Mouse (Mus musculus) 3T3-L1 (cell line): ENCODE data around the gene Bcar1.

Experiments
- DNase-seq: peaks from one replicate; pipeline ENCODE4 v3.0.0-alpha.2; 2015; ENCODE audit warnings: low read depth, low spot score

Gene Bcar1

GRCm38 (mm10) chr8:111743792-111744696 is at the start of gene Bcar1:
TSS of gene Bcar1 (minus strand) at chr8:111743809.
- DNase-seq = peak; percentile 63

- no peak for DNase-seq
Observed at GRCm38 (mm10) chr8:111789639-111790038, 46.0 kb upstream of the Bcar1 start.

- DNase-seq = no peak
Observed at GRCm38 (mm10) chr8:111789200-111789599, 45.6 kb upstream of the Bcar1 start.

GRCm38 (mm10) chr8:111788497-111788896 is 44.9 kb upstream of the Bcar1 start:
- DNase-seq = no peak

- no peak for DNase-seq
Observed at GRCm38 (mm10) chr8:111788085-111788484, 44.5 kb upstream of the Bcar1 start.

- no peak for DNase-seq
Observed at GRCm38 (mm10) chr8:111787683-111788082, 44.1 kb upstream of the Bcar1 start.

DNA sequence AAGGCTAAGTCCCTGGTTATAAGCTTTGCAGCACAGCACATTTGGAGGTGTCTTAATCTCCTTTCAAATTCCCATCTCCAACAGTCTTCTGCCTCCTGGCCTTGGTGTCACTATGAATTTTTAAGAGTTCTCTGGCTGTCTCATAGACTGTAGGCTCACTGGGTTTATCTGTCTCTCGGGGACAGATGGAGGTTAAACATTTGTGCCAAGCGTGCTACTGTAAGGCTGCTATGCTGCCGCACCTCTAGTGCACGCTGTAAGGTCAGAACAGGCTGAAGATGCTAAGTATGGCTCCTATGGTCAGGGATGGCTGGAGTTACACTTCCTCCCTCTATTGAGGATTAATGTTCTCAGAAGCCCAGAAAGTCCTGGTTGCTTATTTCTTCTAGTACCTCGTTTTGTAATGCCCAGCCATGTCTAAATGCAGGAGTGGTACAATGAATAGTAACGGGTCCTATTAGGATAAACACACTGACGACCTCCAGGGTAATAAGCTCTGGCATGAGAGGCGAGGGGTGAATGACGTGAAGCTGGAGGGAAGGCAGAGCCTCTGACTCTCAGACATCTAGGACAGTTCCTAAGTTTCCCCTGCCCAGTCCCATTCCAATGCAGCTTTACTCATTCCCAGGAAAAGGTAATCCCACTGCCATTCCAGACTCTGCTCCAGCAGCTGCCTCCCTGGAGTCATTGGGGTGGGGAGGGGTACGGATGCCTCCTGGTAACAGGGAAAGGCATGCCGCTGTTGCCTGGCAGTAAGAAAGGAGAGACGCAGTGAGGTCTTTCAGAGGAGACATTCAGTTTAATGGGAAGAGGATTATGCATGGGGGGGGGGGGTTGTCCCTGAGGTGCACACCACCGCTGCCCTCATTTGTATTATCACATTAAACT is 43.3 kb upstream of the Bcar1 start:
- no peak for DNase-seq

DNA sequence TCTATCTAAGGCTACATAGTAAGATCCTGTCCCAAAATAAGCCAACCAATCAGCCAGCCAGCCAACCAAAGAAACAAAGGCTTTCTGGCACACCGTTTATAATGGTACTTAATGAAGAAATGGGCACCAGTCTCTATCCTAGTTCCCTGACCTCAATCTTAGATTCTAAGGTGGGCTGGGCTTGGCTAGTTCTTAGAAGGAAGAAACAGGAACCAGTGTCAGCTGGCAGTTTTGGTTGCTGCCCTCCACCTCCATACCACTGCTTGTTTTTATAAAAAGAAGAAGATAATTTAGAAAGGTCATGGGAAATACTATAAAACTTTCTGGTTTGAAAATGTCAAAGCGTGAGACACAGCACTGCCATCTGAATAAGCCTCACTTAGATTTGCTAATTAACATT is 42.5 kb upstream of the Bcar1 start:
- DNase-seq = no peak

- no peak for DNase-seq
Observed at GRCm38 (mm10) chr8:111782671-111783394, 39.2 kb upstream of the Bcar1 start.

GRCm38 (mm10) chr8:111782161-111782560 is 38.6 kb upstream of the Bcar1 start:
- no peak for DNase-seq

- DNase-seq = no peak
Observed at GRCm38 (mm10) chr8:111780697-111781424, 37.3 kb upstream of the Bcar1 start.

DNA sequence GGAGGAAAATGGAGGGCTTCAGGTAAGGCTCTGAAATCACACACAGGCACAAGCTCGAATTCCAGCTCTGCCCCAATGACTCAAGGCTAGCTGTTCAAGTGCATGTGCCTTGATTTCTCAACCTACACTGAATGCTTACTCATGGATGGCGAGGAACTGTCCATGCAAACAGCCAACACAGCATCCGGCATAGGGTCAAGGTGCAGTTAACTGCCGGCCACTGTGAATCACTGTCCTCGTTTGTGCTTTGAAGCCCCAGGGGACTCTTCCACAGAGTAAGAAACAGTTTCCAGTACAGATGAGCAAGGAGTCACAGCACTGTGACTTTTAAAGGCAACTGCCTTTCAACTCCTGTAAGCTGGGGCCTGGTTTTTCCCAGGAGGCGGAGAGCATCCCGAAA is 36.1 kb upstream of the Bcar1 start:
- DNase-seq = peak; percentile 91

GRCm38 (mm10) chr8:111778801-111779200 is 35.2 kb upstream of the Bcar1 start:
- no peak for DNase-seq

- DNase-seq = no peak
Observed at GRCm38 (mm10) chr8:111776492-111776891, 32.9 kb upstream of the Bcar1 start.

GRCm38 (mm10) chr8:111775766-111776165 is 32.2 kb upstream of the Bcar1 start:
- no peak for DNase-seq

DNA sequence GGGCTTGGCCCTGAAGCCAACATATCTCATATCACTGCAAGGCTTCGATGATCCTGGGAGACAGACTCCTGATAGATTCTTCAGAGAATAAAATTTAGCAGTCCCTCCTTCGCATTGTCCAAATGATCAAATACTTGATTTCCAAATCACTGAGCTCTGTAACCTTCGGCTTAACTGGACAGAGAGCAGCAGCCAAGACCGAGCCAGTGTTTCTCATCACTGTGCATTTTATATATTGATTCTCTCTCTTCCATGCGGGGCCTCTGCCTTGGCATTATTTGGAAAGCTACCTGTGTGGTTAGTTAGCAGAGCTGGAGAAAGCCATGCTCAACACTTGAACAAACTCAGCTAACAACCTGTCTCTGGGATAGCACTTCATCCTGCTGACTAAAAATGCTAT is 29.9 kb upstream of the Bcar1 start:
- DNase-seq = no peak

DNA sequence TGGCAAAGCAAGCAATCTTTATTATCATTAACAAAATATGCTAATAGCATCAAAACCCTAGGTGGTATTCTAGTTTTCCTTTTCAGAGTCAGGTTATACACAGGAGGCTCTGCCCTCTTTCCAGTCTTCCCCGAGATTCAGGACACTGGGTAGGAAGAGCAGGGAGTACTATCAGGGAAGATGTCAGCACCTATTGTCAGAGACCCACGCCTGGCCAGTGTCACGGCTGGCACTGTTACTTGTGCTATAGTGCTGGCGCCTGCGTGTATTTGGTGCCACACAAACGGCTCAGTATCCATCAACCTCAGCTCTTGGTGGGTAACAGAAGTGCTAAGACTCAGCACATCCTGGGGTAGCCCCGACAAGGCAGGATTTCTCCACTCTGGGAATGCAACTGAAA is 29.4 kb upstream of the Bcar1 start:
- no peak for DNase-seq

DNA sequence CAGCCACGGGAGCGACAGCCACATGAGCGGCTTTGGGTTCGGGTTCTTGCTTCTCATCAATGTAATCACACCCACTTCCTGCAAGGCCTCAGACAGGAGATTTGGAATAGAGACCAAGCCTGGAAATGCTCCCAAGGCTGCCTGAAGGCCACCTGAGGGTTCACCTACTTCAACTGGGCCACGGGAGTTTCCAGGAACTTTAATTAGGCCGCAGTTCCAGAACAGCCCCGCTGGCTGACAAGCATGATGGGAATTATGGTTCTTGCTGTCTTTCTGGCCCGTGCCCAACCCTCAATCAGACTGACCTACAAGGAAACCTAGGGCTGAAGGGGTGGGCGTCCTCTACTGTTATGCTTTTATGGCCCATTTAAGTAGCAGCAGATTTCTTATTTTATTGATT is 28.5 kb upstream of the Bcar1 start:
- DNase-seq = no peak

GRCm38 (mm10) chr8:111771625-111772020 is 28.0 kb upstream of the Bcar1 start:
- no peak for DNase-seq

DNA sequence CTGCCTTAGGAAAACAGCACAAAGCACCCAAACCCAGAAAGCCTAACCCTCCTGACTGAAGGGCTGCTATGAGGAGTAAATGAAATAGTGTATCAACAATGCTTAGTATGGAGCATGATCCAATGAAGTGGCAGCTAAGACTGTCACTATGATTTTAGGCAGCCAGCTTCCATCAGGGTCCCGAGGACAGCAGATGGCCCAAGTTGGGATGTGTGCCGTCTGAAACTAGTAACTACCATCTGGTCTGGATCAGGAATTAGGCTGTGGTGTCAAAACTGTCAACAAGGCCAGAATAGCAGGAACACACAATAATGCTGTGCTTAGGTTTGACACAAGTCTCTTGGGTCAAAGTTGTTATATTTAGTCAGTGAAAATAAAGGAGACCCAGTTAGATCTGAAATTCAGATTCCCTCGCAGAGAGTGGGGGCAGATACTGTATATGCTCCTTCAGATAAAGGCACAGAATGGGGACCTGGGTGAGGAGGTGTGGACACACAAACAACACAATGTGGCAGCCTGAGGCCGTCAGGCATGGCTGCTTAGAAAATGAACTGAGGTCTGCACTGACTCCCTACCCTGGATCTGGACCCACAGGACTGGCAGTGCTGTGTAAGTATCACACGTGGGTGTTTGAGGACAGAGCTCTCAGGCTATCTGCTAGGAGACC is 27.5 kb upstream of the Bcar1 start:
- no peak for DNase-seq
